Mouse (Mus musculus) neural tube, embryonic 13.5 days (tissue): ENCODE results near the gene Plxna2. TPM values are rescaled to one million over a fixed set of nuclear protein-coding genes. Genes with fewer than 3 reads are reported as not detected.

Source experiments
- ATAC-seq: fragments of 200-750 bp; cut with Nextera tagmentation; 2 replicates; pipeline ENCODE4 v1.8.0; 2017; ENCODE audit warnings: low read depth, mild to moderate bottlenecking, moderate TSS enrichment, moderate library complexity
- H3K27ac ChIP-seq: fragments of 300-500 bp; sonication (generic); replicated peaks from 2 replicates; pipeline ENCODE4 v1.5.1; 2015; ENCODE audit warnings: moderate library complexity, mild to moderate bottlenecking, inconsistent platforms
- H3K27me3 ChIP-seq: fragments of 300-500 bp; sonication (generic); 2 replicates; pipeline ENCODE4 v1.6.1; 2015; ENCODE audit warnings: mild to moderate bottlenecking, inconsistent platforms
- H3K36me3 ChIP-seq: fragments of 300-500 bp; sonication (generic); 2 replicates; pipeline ENCODE4 v1.6.1; 2015; ENCODE audit warnings: mild to moderate bottlenecking, inconsistent platforms
- H3K4me1 ChIP-seq: fragments of 300-500 bp; sonication (generic); replicated peaks from 2 replicates; pipeline ENCODE4 v1.6.1; 2015; ENCODE audit warnings: inconsistent platforms
- H3K4me2 ChIP-seq: fragments of 300-500 bp; sonication (generic); 2 replicates; pipeline ENCODE4 v1.6.1; 2015; ENCODE audit warnings: inconsistent platforms, mild to moderate bottlenecking, moderate library complexity
- H3K4me3 ChIP-seq: fragments of 300-500 bp; sonication (generic); 2 replicates; pipeline ENCODE4 v1.5.1; 2015; ENCODE audit warnings: mild to moderate bottlenecking, inconsistent platforms
- H3K9ac ChIP-seq: fragments of 300-500 bp; sonication (generic); 2 replicates; pipeline ENCODE4 v1.6.1; 2015; ENCODE audit warnings: moderate library complexity, mild to moderate bottlenecking, inconsistent platforms
- H3K9me3 ChIP-seq: fragments of 300-500 bp; sonication (generic); 2 replicates; pipeline ENCODE4 v1.6.1; 2016; ENCODE audit warnings: inconsistent platforms
- WGBS: fragments of 180-500 bp; shearing (Covaris S2); methylation state at CpG from one replicate; pipeline ENCODE4 v1.1.7; 2015; 5-methylcytosine and 5-hydroxymethylcytosine counted together
- polyA plus RNA-seq: library from polyadenylated mRNA; unstranded; fragments of >200 nt; fragmentation: Nextera tagmentation; extraction: Ambion mirVana; gene quantifications from 2 replicates; pipeline ENCODE4 v1.2.1, GENCODE M21; 2015

Plxna2 gene
- polyA plus RNA-seq, 1 experiment from 2014 or later = 42.6 TPM

GRCm38 (mm10) chr1:194626109-194626508, 8.1 kb downstream of the Plxna2 start:
- peak overlapping the region; percentile 99 for H3K4me3 ChIP-seq
- WGBS = 96% methylated on average over 2 of the region's 2 CpGs
- H3K4me1 ChIP-seq = peaks cover 100% of the 10 kb centered on the region
- H3K9me3 ChIP-seq = no peaks in the 10 kb centered on the region
- no peak overlapping the region for H3K27ac ChIP-seq
- no peak for ATAC-seq
- peak overlapping the region; percentile 99 for H3K9ac ChIP-seq
- H3K27me3 ChIP-seq = no peaks in the 10 kb centered on the region
- peak overlapping the region; percentile 85 for H3K4me2 ChIP-seq
- H3K36me3 ChIP-seq = peaks cover 8% of the 10 kb centered on the region; the same call in 1 of the 2 replicates

- Histone ChIP-seq H3K9me3 (no peaks in the 10 kb centered on the region), H3K36me3 (peaks cover 8% of the 10 kb centered on the region; the same call in 1 of the 2 replicates), H3K4me2 (peak overlapping the region; percentile 85), H3K27me3 (no peaks in the 10 kb centered on the region), H3K9ac (no peak overlapping the region), H3K4me1 (peaks cover 99% of the 10 kb centered on the region), H3K4me3 (no peak overlapping the region), H3K27ac (no peak overlapping the region)
- no peak for ATAC-seq
These were observed 9.3 kb downstream of the Plxna2 start for GRCm38 (mm10) chr1:194627286-194627685.

GRCm38 (mm10) chr1:194629135-194629689, 11.2 kb downstream of the Plxna2 start:
- ATAC-seq = 0 out of 2 replicates have a peak, but pooled peaks have one; percentile 49
- Histone ChIP-seq H3K9ac (0 out of 2 replicates have a peak overlapping the region, but pooled peaks have one; percentile 22), H3K9me3 (no peaks in the 10 kb centered on the region), H3K4me2 (peak overlapping the region; percentile 85), H3K4me1 (peaks cover 98% of the 10 kb centered on the region), H3K27ac (peak overlapping the region; percentile 47), H3K4me3 (peak overlapping the region; percentile 3; the same call in 1 of the 2 replicates), H3K36me3 (peaks cover 8% of the 10 kb centered on the region; the same call in 1 of the 2 replicates), H3K27me3 (no peaks in the 10 kb centered on the region)
- WGBS = 13% methylated on average over 2 of the region's 2 CpGs

GRCm38 (mm10) chr1:194630498-194631056, 12.6 kb downstream of the Plxna2 start:
- H3K4me1 ChIP-seq = peaks cover 98% of the 10 kb centered on the region
- 0 out of 2 replicates have a peak overlapping the region, but pooled peaks have one; percentile 23 for H3K27ac ChIP-seq
- WGBS = 20% methylated on average over 1 of the region's 1 CpGs
- H3K4me3 ChIP-seq = no peak overlapping the region
- 0 out of 2 replicates have a peak overlapping the region, but pooled peaks have one; percentile 85 for H3K4me2 ChIP-seq
- no peak overlapping the region for H3K9ac ChIP-seq
- H3K27me3 ChIP-seq = no peaks in the 10 kb centered on the region
- H3K9me3 ChIP-seq = no peaks in the 10 kb centered on the region
- H3K36me3 ChIP-seq = peaks cover 8% of the 10 kb centered on the region; the same call in 1 of the 2 replicates
- no peak for ATAC-seq

GRCm38 (mm10) chr1:194631574-194631973, 13.6 kb downstream of the Plxna2 start:
- no peak overlapping the region for H3K4me2 ChIP-seq
- no peak for ATAC-seq
- no peak overlapping the region for H3K9ac ChIP-seq
- H3K27ac ChIP-seq = no peak overlapping the region
- WGBS = 7% methylated on average over 1 of the region's 1 CpGs
- no peaks in the 10 kb centered on the region for H3K27me3 ChIP-seq
- H3K36me3 ChIP-seq = peaks cover 8% of the 10 kb centered on the region; the same call in 1 of the 2 replicates
- H3K4me1 ChIP-seq = peaks cover 96% of the 10 kb centered on the region
- H3K9me3 ChIP-seq = no peaks in the 10 kb centered on the region
- no peak overlapping the region for H3K4me3 ChIP-seq

GRCm38 (mm10) chr1:194632029-194632428, 14.0 kb downstream of the Plxna2 start:
- Histone ChIP-seq H3K4me1 (peaks cover 96% of the 10 kb centered on the region), H3K9me3 (no peaks in the 10 kb centered on the region), H3K27ac (no peak overlapping the region), H3K36me3 (peaks cover 8% of the 10 kb centered on the region; the same call in 1 of the 2 replicates), H3K9ac (no peak overlapping the region), H3K4me2 (no peak overlapping the region), H3K27me3 (no peaks in the 10 kb centered on the region), H3K4me3 (no peak overlapping the region)
- 96% methylated on average over 1 of the region's 1 CpGs for WGBS
- ATAC-seq = no peak

GRCm38 (mm10) chr1:194635411-194635810, 17.4 kb downstream of the Plxna2 start:
- H3K9ac ChIP-seq = no peak overlapping the region
- peaks cover 93% of the 10 kb centered on the region for H3K4me1 ChIP-seq
- H3K27me3 ChIP-seq = no peaks in the 10 kb centered on the region
- H3K27ac ChIP-seq = no peak overlapping the region
- no peak for ATAC-seq
- no peaks in the 10 kb centered on the region for H3K9me3 ChIP-seq
- H3K4me3 ChIP-seq = no peak overlapping the region
- no peak overlapping the region for H3K4me2 ChIP-seq
- no peaks in the 10 kb centered on the region for H3K36me3 ChIP-seq
- WGBS = 17% methylated on average over 1 of the region's 1 CpGs

- no peaks in the 10 kb centered on the region for H3K9me3 ChIP-seq
- 58% methylated on average over 3 of the region's 3 CpGs for WGBS
- peak overlapping the region; percentile 13; the same call in 1 of the 2 replicates for H3K27ac ChIP-seq
- H3K4me3 ChIP-seq = no peak overlapping the region
- ATAC-seq = no peak
- peaks cover 93% of the 10 kb centered on the region for H3K4me1 ChIP-seq
- no peaks in the 10 kb centered on the region for H3K27me3 ChIP-seq
- H3K9ac ChIP-seq = no peak overlapping the region
- H3K4me2 ChIP-seq = no peak overlapping the region
- no peaks in the 10 kb centered on the region for H3K36me3 ChIP-seq
These were observed 17.9 kb downstream of the Plxna2 start for GRCm38 (mm10) chr1:194635942-194636341.

GRCm38 (mm10) chr1:194637391-194638304, 19.6 kb downstream of the Plxna2 start:
- Histone ChIP-seq H3K27ac (no peak overlapping the region), H3K4me2 (no peak overlapping the region), H3K9me3 (no peaks in the 10 kb centered on the region), H3K9ac (no peak overlapping the region), H3K27me3 (no peaks in the 10 kb centered on the region), H3K4me3 (no peak overlapping the region), H3K36me3 (0 out of 2 replicates have a peak, but pooled peaks cover 4% of the 10 kb centered on the region), H3K4me1 (peaks cover 94% of the 10 kb centered on the region)
- no peak for ATAC-seq
- WGBS = 8% methylated on average over 5 of the region's 5 CpGs

- H3K4me2 ChIP-seq = no peak overlapping the region
- ATAC-seq = no peak
- H3K27ac ChIP-seq = 0 out of 2 replicates have a peak overlapping the region, but pooled peaks have one; percentile 38
- no peak overlapping the region for H3K4me3 ChIP-seq
- no peak overlapping the region for H3K9ac ChIP-seq
- 59% methylated on average over 5 of the region's 5 CpGs for WGBS
- no peaks in the 10 kb centered on the region for H3K9me3 ChIP-seq
- H3K27me3 ChIP-seq = no peaks in the 10 kb centered on the region
- H3K36me3 ChIP-seq = peaks cover 27% of the 10 kb centered on the region
- H3K4me1 ChIP-seq = peaks cover 91% of the 10 kb centered on the region
These were observed 23.7 kb downstream of the Plxna2 start for GRCm38 (mm10) chr1:194641601-194642301.

- ATAC-seq = no peak
- Histone ChIP-seq H3K4me1 (peaks cover 90% of the 10 kb centered on the region), H3K9me3 (no peaks in the 10 kb centered on the region), H3K27me3 (no peaks in the 10 kb centered on the region), H3K36me3 (peaks cover 27% of the 10 kb centered on the region), H3K9ac (no peak overlapping the region), H3K4me3 (no peak overlapping the region), H3K4me2 (no peak overlapping the region), H3K27ac (0 out of 2 replicates have a peak overlapping the region, but pooled peaks have one; percentile 38)
- WGBS = 62% methylated on average over 1 of the region's 1 CpGs
These were observed 24.3 kb downstream of the Plxna2 start for GRCm38 (mm10) chr1:194642302-194642787.
